Mouse (Mus musculus) forebrain, embryonic 12.5 days (tissue): ENCODE data around the gene Cela3b. TPM values are rescaled to one million over a fixed set of nuclear protein-coding genes. Genes with fewer than 3 reads are reported as not detected.

Experiments
- ATAC-seq: fragments of 200-750 bp; cut with Nextera tagmentation; 2 replicates; pipeline ENCODE4 v1.8.0; 2017; ENCODE audit warnings: moderate TSS enrichment; ENCODE audit not compliant: low FRiP score
- H3K27ac ChIP-seq: fragments of 300-500 bp; sonication (generic); 2 replicates; pipeline ENCODE4 v1.5.1; 2016; ENCODE audit warnings: mild to moderate bottlenecking
- H3K27me3 ChIP-seq: fragments of 300-500 bp; sonication (generic); 2 replicates; pipeline ENCODE4 v1.6.1; 2016; ENCODE audit warnings: mild to moderate bottlenecking
- H3K36me3 ChIP-seq: fragments of 300-500 bp; sonication (generic); replicated peaks from 2 replicates; pipeline ENCODE4 v1.6.1; 2016; ENCODE audit warnings: mild to moderate bottlenecking
- H3K4me1 ChIP-seq: fragments of 300-500 bp; sonication (generic); 2 replicates; pipeline ENCODE4 v1.6.1; 2016
- H3K4me2 ChIP-seq: fragments of 300-500 bp; sonication (generic); 2 replicates; pipeline ENCODE4 v1.6.1; 2016; ENCODE audit warnings: mild to moderate bottlenecking, moderate library complexity
- H3K4me3 ChIP-seq: fragments of 300-500 bp; sonication (generic); replicated peaks from 2 replicates; pipeline ENCODE4 v1.5.1; 2016; ENCODE audit warnings: mild to moderate bottlenecking
- H3K9ac ChIP-seq: fragments of 300-500 bp; sonication (generic); 2 replicates; pipeline ENCODE4 v1.6.1; 2016; ENCODE audit warnings: mild to moderate bottlenecking
- H3K9me3 ChIP-seq: fragments of 300-500 bp; sonication (generic); 2 replicates; pipeline ENCODE4 v1.6.1; 2016
- WGBS: fragments of 180-500 bp; shearing (Covaris S2); methylation state at CpG from one replicate; pipeline ENCODE4 v1.1.7; 2016; 5-methylcytosine and 5-hydroxymethylcytosine counted together
- polyA plus RNA-seq: library from polyadenylated mRNA; unstranded; fragments of >200 nt; fragmentation: Nextera tagmentation; extraction: Ambion mirVana; gene quantifications from 2 replicates; pipeline ENCODE4 v1.2.1, GENCODE M21; 2016

Cela3b gene
- polyA plus RNA-seq, 1 experiment from 2014 or later, result not detected

- no peaks in the 10 kb centered on the region for H3K9me3 ChIP-seq
- H3K4me3 ChIP-seq, result no peak overlapping the region
- H3K36me3 ChIP-seq, result no peaks in the 10 kb centered on the region
- H3K4me2 ChIP-seq, result no peak overlapping the region
- no peak overlapping the region for H3K9ac ChIP-seq
- H3K4me1 ChIP-seq, result peaks cover 7% of the 10 kb centered on the region; the same call in 1 of the 2 replicates
- no peak overlapping the region for H3K27ac ChIP-seq
- WGBS, result 74% methylated on average over 5 of the region's 5 CpGs
- no peaks in the 10 kb centered on the region for H3K27me3 ChIP-seq
- ATAC-seq, result no peak
These were observed 28.5 kb upstream of the Cela3b start for GRCm38 (mm10) chr4:137458861-137459260.

- H3K27me3 ChIP-seq, result no peaks in the 10 kb centered on the region
- H3K9me3 ChIP-seq, result no peaks in the 10 kb centered on the region
- H3K4me3 ChIP-seq, result no peak overlapping the region
- ATAC-seq, result no peak
- H3K36me3 ChIP-seq, result no peaks in the 10 kb centered on the region
- WGBS, result 89% methylated on average over 9 of the region's 9 CpGs
- no peak overlapping the region for H3K9ac ChIP-seq
- H3K27ac ChIP-seq, result no peak overlapping the region
- H3K4me2 ChIP-seq, result no peak overlapping the region
- H3K4me1 ChIP-seq, result peaks cover 7% of the 10 kb centered on the region; the same call in 1 of the 2 replicates
These were observed 28.0 kb upstream of the Cela3b start for GRCm38 (mm10) chr4:137458310-137458709.

GRCm38 (mm10) chr4:137457292-137457691, 27.0 kb upstream of the Cela3b start:
- H3K27me3 ChIP-seq, result no peaks in the 10 kb centered on the region

GRCm38 (mm10) chr4:137456581-137456980, 26.2 kb upstream of the Cela3b start:
- 88% methylated on average over 12 of the region's 12 CpGs for WGBS
- no peak overlapping the region for H3K9ac ChIP-seq
- no peak overlapping the region for H3K4me2 ChIP-seq
- ATAC-seq, result no peak
- H3K4me3 ChIP-seq, result no peak overlapping the region
- no peaks in the 10 kb centered on the region for H3K9me3 ChIP-seq
- no peak overlapping the region for H3K27ac ChIP-seq
- H3K36me3 ChIP-seq, result no peaks in the 10 kb centered on the region
- H3K4me1 ChIP-seq, result peaks cover 7% of the 10 kb centered on the region; the same call in 1 of the 2 replicates
- H3K27me3 ChIP-seq, result no peaks in the 10 kb centered on the region

More at GRCm38 (mm10) chr4:137457292-137457691, 27.0 kb upstream of the Cela3b start:
- WGBS, result 80% methylated on average over 4 of the region's 4 CpGs
- Histone ChIP-seq H3K36me3 (no peaks in the 10 kb centered on the region), H3K4me3 (no peak overlapping the region), H3K9ac (no peak overlapping the region), H3K4me1 (peaks cover 7% of the 10 kb centered on the region; the same call in 1 of the 2 replicates), H3K27ac (no peak overlapping the region), H3K9me3 (no peaks in the 10 kb centered on the region), H3K4me2 (no peak overlapping the region)
- ATAC-seq, result no peak

- Histone ChIP-seq H3K4me1 (0 out of 2 replicates have a peak, but pooled peaks cover 2% of the 10 kb centered on the region), H3K9ac (no peak overlapping the region), H3K4me2 (no peak overlapping the region), H3K27ac (no peak overlapping the region), H3K36me3 (no peaks in the 10 kb centered on the region), H3K4me3 (no peak overlapping the region), H3K9me3 (no peaks in the 10 kb centered on the region), H3K27me3 (no peaks in the 10 kb centered on the region)
- WGBS, result 92% methylated on average over 14 of the region's 14 CpGs
- ATAC-seq, result no peak
These were observed 24.2 kb upstream of the Cela3b start for GRCm38 (mm10) chr4:137454582-137454981.

GRCm38 (mm10) chr4:137453234-137453767, 23.0 kb upstream of the Cela3b start, which contains the start of gene 1700013G24Rik:
1700013G24Rik (plus strand) TSS chr4:137453284.
- ATAC-seq, result no peak

GRCm38 (mm10) chr4:137452190-137452589, 21.9 kb upstream of the Cela3b start:
- H3K4me2 ChIP-seq, result no peak overlapping the region
- no peaks in the 10 kb centered on the region for H3K9me3 ChIP-seq
- H3K36me3 ChIP-seq, result no peaks in the 10 kb centered on the region
- H3K4me3 ChIP-seq, result no peak overlapping the region
- 92% methylated on average over 6 of the region's 6 CpGs for WGBS
- no peak for ATAC-seq
- no peaks in the 10 kb centered on the region for H3K27me3 ChIP-seq
- H3K27ac ChIP-seq, result no peak overlapping the region
- H3K9ac ChIP-seq, result no peak overlapping the region
- peaks cover 12% of the 10 kb centered on the region for H3K4me1 ChIP-seq

More at GRCm38 (mm10) chr4:137453234-137453767, 23.0 kb upstream of the Cela3b start, which contains the start of gene 1700013G24Rik:
- Histone ChIP-seq H3K9ac (no peak within 1 kb of the TSS), H3K4me3 (no peak within 1 kb of the TSS), H3K4me1 (peaks cover 8% of the 10 kb centered on the region), H3K27ac (no peak within 1 kb of the TSS), H3K4me2 (no peak within 1 kb of the TSS), H3K9me3 (no peaks in the 10 kb centered on the region), H3K36me3 (no peaks in the 10 kb centered on the region), H3K27me3 (no peaks in the 10 kb centered on the region)
- WGBS, result 85% methylated on average over 8 of the region's 8 CpGs

- Histone ChIP-seq H3K4me1 (peaks cover 10% of the 10 kb centered on the region), H3K36me3 (no peaks in the 10 kb centered on the region), H3K4me2 (no peak overlapping the region), H3K27me3 (no peaks in the 10 kb centered on the region), H3K9me3 (no peaks in the 10 kb centered on the region), H3K27ac (no peak overlapping the region), H3K9ac (no peak overlapping the region), H3K4me3 (no peak overlapping the region)
- no peak for ATAC-seq
- WGBS, result 87% methylated on average over 10 of the region's 10 CpGs
These were observed 19.4 kb upstream of the Cela3b start for GRCm38 (mm10) chr4:137449715-137450114.

- peaks cover 10% of the 10 kb centered on the region for H3K4me1 ChIP-seq
- no peak overlapping the region for H3K9ac ChIP-seq
- no peaks in the 10 kb centered on the region for H3K9me3 ChIP-seq
- WGBS, result 67% methylated on average over 2 of the region's 2 CpGs
- ATAC-seq, result no peak
- H3K27me3 ChIP-seq, result no peaks in the 10 kb centered on the region
- no peak overlapping the region for H3K27ac ChIP-seq
- no peak overlapping the region for H3K4me3 ChIP-seq
- no peaks in the 10 kb centered on the region for H3K36me3 ChIP-seq
- no peak overlapping the region for H3K4me2 ChIP-seq
These were observed 18.8 kb upstream of the Cela3b start for GRCm38 (mm10) chr4:137449132-137449531.

GRCm38 (mm10) chr4:137448641-137449040, 18.3 kb upstream of the Cela3b start:
- WGBS, result 57% methylated on average over 2 of the region's 2 CpGs
- Histone ChIP-seq H3K27me3 (no peaks in the 10 kb centered on the region), H3K9me3 (no peaks in the 10 kb centered on the region), H3K4me2 (no peak overlapping the region), H3K4me1 (peaks cover 10% of the 10 kb centered on the region), H3K9ac (no peak overlapping the region), H3K27ac (no peak overlapping the region), H3K36me3 (no peaks in the 10 kb centered on the region), H3K4me3 (no peak overlapping the region)
- ATAC-seq, result no peak

- H3K36me3 ChIP-seq, result no peaks in the 10 kb centered on the region
- WGBS, result 54% methylated on average over 6 of the region's 6 CpGs
- H3K9me3 ChIP-seq, result no peaks in the 10 kb centered on the region
- H3K4me2 ChIP-seq, result no peak overlapping the region
- peaks cover 10% of the 10 kb centered on the region for H3K4me1 ChIP-seq
- no peak overlapping the region for H3K4me3 ChIP-seq
- ATAC-seq, result no peak
- no peak overlapping the region for H3K27ac ChIP-seq
- H3K9ac ChIP-seq, result no peak overlapping the region
- no peaks in the 10 kb centered on the region for H3K27me3 ChIP-seq
These were observed 17.9 kb upstream of the Cela3b start for GRCm38 (mm10) chr4:137448197-137448596.

- H3K9ac ChIP-seq, result no peak overlapping the region
- H3K4me1 ChIP-seq, result peaks cover 10% of the 10 kb centered on the region
- H3K27me3 ChIP-seq, result no peaks in the 10 kb centered on the region
- H3K27ac ChIP-seq, result no peak overlapping the region
- no peaks in the 10 kb centered on the region for H3K9me3 ChIP-seq
- 78% methylated on average over 7 of the region's 7 CpGs for WGBS
- no peaks in the 10 kb centered on the region for H3K36me3 ChIP-seq
- H3K4me2 ChIP-seq, result no peak overlapping the region
- no peak for ATAC-seq
- H3K4me3 ChIP-seq, result no peak overlapping the region
These were observed 17.2 kb upstream of the Cela3b start for GRCm38 (mm10) chr4:137447363-137448196.
